Mouse (Mus musculus) hindbrain, embryonic 11.5 days (tissue): ENCODE data around the gene Gm20388. TPM values are rescaled to one million over a fixed set of nuclear protein-coding genes. Genes with fewer than 3 reads are reported as not detected.

Source experiments
- ATAC-seq: fragments of 200-750 bp; cut with Nextera tagmentation; 2 replicates; pipeline ENCODE4 v1.8.0; 2017; ENCODE audit warnings: mild to moderate bottlenecking, moderate TSS enrichment, moderate library complexity; ENCODE audit not compliant: low FRiP score
- DNase-seq: peaks from one replicate; pipeline ENCODE4 v3.0.0-alpha.2; 2015; ENCODE audit warnings: low spot score
- H3K27ac ChIP-seq: fragments of 300-500 bp; sonication (generic); 2 replicates; pipeline ENCODE4 v1.5.1; 2014; ENCODE audit warnings: mild to moderate bottlenecking, low read depth, low read length
- H3K27me3 ChIP-seq: fragments of 300-500 bp; sonication (generic); 2 replicates; pipeline ENCODE4 v1.6.1; 2014; ENCODE audit warnings: mild to moderate bottlenecking, low read length, moderate library complexity, mixed read lengths; ENCODE audit not compliant: control insufficient read depth, insufficient read depth
- H3K36me3 ChIP-seq: fragments of 300-500 bp; sonication (generic); 2 replicates; pipeline ENCODE4 v1.6.1; 2014; ENCODE audit warnings: mild to moderate bottlenecking, low read length, moderate library complexity, mixed read lengths; ENCODE audit not compliant: control insufficient read depth, insufficient read depth
- H3K4me1 ChIP-seq: fragments of 300-500 bp; sonication (generic); replicated peaks from 2 replicates; pipeline ENCODE4 v1.6.1; 2014; ENCODE audit warnings: low read length, mixed read lengths; ENCODE audit not compliant: control insufficient read depth, insufficient read depth
- H3K4me2 ChIP-seq: fragments of 300-500 bp; sonication (generic); replicated peaks from 2 replicates; pipeline ENCODE4 v1.6.1; 2014; ENCODE audit warnings: mild to moderate bottlenecking, low read depth, low read length
- H3K4me3 ChIP-seq: fragments of 300-500 bp; sonication (generic); 2 replicates; pipeline ENCODE4 v1.5.1; 2014; ENCODE audit warnings: low read depth, low read length
- H3K9ac ChIP-seq: fragments of 300-500 bp; sonication (generic); 2 replicates; pipeline ENCODE4 v1.6.1; 2014; ENCODE audit warnings: low read depth, low read length
- H3K9me3 ChIP-seq: fragments of 300-500 bp; sonication (generic); 2 replicates; pipeline ENCODE4 v1.6.1; 2016; ENCODE audit warnings: low read length; ENCODE audit not compliant: control insufficient read depth
- WGBS: fragments of 180-500 bp; shearing (Covaris S2); extraction: QIAGEN DNeasy Blood & Tissue Kit; methylation state at CpG from one replicate; pipeline ENCODE4 v1.1.7; 2014; 5-methylcytosine and 5-hydroxymethylcytosine counted together
- polyA plus RNA-seq: library from polyadenylated mRNA; unstranded; fragments of >200 nt; fragmentation: Nextera tagmentation; extraction: Ambion mirVana; gene quantifications from 2 replicates; pipeline ENCODE4 v1.2.1, GENCODE M21; 2014

Gm20388 gene
- polyA plus RNA-seq, 1 experiment from 2014 or later = 11.8 TPM

DNA sequence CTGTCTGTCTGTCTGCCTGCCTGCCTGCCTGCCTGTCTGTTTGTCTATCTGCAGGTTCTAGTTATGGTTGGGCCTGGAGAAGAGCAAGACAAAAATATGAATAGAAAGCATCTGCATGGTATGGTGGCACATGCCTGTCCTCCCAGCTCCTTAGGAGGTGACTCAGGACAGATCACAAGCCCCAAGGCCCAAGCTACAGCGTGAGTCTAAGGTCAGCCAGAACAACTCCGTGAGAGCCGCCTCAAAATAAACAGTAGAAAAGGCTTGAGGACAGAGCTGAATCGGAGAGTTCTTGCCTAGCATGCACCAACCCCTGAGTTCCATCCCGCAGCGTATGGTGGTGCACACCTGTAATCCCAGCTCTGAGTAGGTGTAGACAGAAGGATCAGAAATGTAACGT is 3955.1 kb downstream of the Gm20388 start:
- no peak for DNase-seq
- H3K27me3 ChIP-seq = peaks cover 5% of the 10 kb centered on the region; the same call in 1 of the 2 replicates
- no peak overlapping the region for H3K4me3 ChIP-seq
- no peaks in the 10 kb centered on the region for H3K4me1 ChIP-seq
- no peaks in the 10 kb centered on the region for H3K36me3 ChIP-seq
- no peak overlapping the region for H3K9ac ChIP-seq
- H3K9me3 ChIP-seq = no peaks in the 10 kb centered on the region
- ATAC-seq = no peak
- H3K27ac ChIP-seq = no peak overlapping the region
- WGBS = 77% methylated on average over 7 of the region's 7 CpGs
- no peak overlapping the region for H3K4me2 ChIP-seq

GRCm38 (mm10) chr8:123866971-123867370 is 3956.3 kb downstream of the Gm20388 start:
- H3K4me3 ChIP-seq = no peak overlapping the region
- DNase-seq (no peak), ATAC-seq (no peak)
- H3K9me3 ChIP-seq = no peaks in the 10 kb centered on the region
- H3K4me2 ChIP-seq = no peak overlapping the region
- H3K36me3 ChIP-seq = no peaks in the 10 kb centered on the region
- no peak overlapping the region for H3K9ac ChIP-seq
- no peak overlapping the region for H3K27ac ChIP-seq
- 0 out of 2 replicates have a peak, but pooled peaks cover 3% of the 10 kb centered on the region for H3K27me3 ChIP-seq
- H3K4me1 ChIP-seq = no peaks in the 10 kb centered on the region
- WGBS = 50% methylated on average over 5 of the region's 5 CpGs

GRCm38 (mm10) chr8:123872048-123872447 is 3961.4 kb downstream of the Gm20388 start:
- no peak overlapping the region for H3K27ac ChIP-seq
- WGBS = 77% methylated on average over 9 of the region's 9 CpGs
- H3K4me3 ChIP-seq = no peak overlapping the region
- no peaks in the 10 kb centered on the region for H3K36me3 ChIP-seq
- no peaks in the 10 kb centered on the region for H3K9me3 ChIP-seq
- ATAC-seq (no peak), DNase-seq (no peak)
- H3K4me1 ChIP-seq = no peaks in the 10 kb centered on the region
- H3K27me3 ChIP-seq = no peaks in the 10 kb centered on the region
- H3K9ac ChIP-seq = no peak overlapping the region
- H3K4me2 ChIP-seq = no peak overlapping the region

- no peak overlapping the region for H3K9ac ChIP-seq
- no peak for ATAC-seq
- H3K4me2 ChIP-seq = no peak overlapping the region
- H3K4me1 ChIP-seq = no peaks in the 10 kb centered on the region
- WGBS = 82% methylated on average over 6 of the region's 6 CpGs
- H3K9me3 ChIP-seq = no peaks in the 10 kb centered on the region
- no peaks in the 10 kb centered on the region for H3K36me3 ChIP-seq
- DNase-seq = no peak
- no peak overlapping the region for H3K27ac ChIP-seq
- no peaks in the 10 kb centered on the region for H3K27me3 ChIP-seq
- no peak overlapping the region for H3K4me3 ChIP-seq
These were observed 3962.7 kb downstream of the Gm20388 start for GRCm38 (mm10) chr8:123873364-123873763.

- WGBS = 83% methylated on average over 11 of the region's 11 CpGs
These were observed 3963.7 kb downstream of the Gm20388 start for GRCm38 (mm10) chr8:123874324-123874723.

GRCm38 (mm10) chr8:123877865-123878264 is 3967.2 kb downstream of the Gm20388 start:
- Histone ChIP-seq H3K4me1 (no peaks in the 10 kb centered on the region), H3K27ac (no peak overlapping the region), H3K36me3 (no peaks in the 10 kb centered on the region), H3K9me3 (no peaks in the 10 kb centered on the region), H3K4me2 (no peak overlapping the region), H3K27me3 (no peaks in the 10 kb centered on the region), H3K9ac (no peak overlapping the region), H3K4me3 (no peak overlapping the region)
- ATAC-seq = no peak
- WGBS = 93% methylated on average over 2 of the region's 2 CpGs
- DNase-seq = no peak

More at GRCm38 (mm10) chr8:123874324-123874723, 3963.7 kb downstream of the Gm20388 start:
- ATAC-seq (no peak), DNase-seq (no peak)
- no peaks in the 10 kb centered on the region for H3K27me3 ChIP-seq
- H3K4me3 ChIP-seq = no peak overlapping the region
- H3K4me1 ChIP-seq = no peaks in the 10 kb centered on the region
- no peaks in the 10 kb centered on the region for H3K36me3 ChIP-seq
- no peak overlapping the region for H3K9ac ChIP-seq
- no peak overlapping the region for H3K27ac ChIP-seq
- no peaks in the 10 kb centered on the region for H3K9me3 ChIP-seq
- no peak overlapping the region for H3K4me2 ChIP-seq

GRCm38 (mm10) chr8:123880271-123880670 is 3969.6 kb downstream of the Gm20388 start:
- ATAC-seq (no peak), DNase-seq (no peak)
- WGBS = 66% methylated on average over 10 of the region's 10 CpGs

DNA sequence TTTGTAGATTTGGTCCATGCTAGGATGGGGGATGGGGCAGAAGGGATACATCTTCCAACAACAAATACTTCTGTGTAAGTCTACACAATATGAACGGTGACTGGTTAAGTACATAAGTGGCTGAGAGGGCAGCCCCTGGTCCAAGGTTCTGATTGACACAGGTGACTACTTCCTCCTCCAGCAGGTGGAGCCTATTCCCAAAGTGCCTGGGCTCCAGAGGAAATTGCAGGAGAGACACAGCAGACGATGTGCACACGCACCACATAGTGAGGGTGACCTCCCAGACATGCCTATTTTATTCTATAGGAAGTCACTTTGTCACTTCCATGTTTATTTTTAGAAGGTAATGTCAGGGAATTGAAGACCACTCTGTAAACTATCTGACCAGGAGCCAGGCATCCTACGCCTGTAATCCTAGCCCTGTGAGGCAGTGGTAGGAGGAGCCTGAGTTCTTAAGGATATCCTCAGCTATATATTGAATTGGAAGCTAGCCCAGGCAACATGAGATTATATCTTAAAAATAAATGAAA is 3970.2 kb downstream of the Gm20388 start:
- peaks cover 7% of the 10 kb centered on the region; the same call in 1 of the 2 replicates for H3K4me1 ChIP-seq
- ATAC-seq = no peak
- no peak overlapping the region for H3K4me3 ChIP-seq
- no peak overlapping the region for H3K9ac ChIP-seq
- no peaks in the 10 kb centered on the region for H3K27me3 ChIP-seq
- DNase-seq = no peak
- no peaks in the 10 kb centered on the region for H3K9me3 ChIP-seq
- H3K4me2 ChIP-seq = no peak overlapping the region
- WGBS = 63% methylated on average over 4 of the region's 4 CpGs
- H3K27ac ChIP-seq = no peak overlapping the region
- no peaks in the 10 kb centered on the region for H3K36me3 ChIP-seq

More at GRCm38 (mm10) chr8:123880271-123880670, 3969.6 kb downstream of the Gm20388 start:
- Histone ChIP-seq H3K4me1 (peaks cover 7% of the 10 kb centered on the region; the same call in 1 of the 2 replicates), H3K9me3 (no peaks in the 10 kb centered on the region), H3K27ac (no peak overlapping the region), H3K4me3 (no peak overlapping the region), H3K27me3 (no peaks in the 10 kb centered on the region), H3K9ac (no peak overlapping the region), H3K36me3 (no peaks in the 10 kb centered on the region), H3K4me2 (no peak overlapping the region)

- DNase-seq = no peak
- H3K27me3 ChIP-seq = no peaks in the 10 kb centered on the region
- no peak overlapping the region for H3K27ac ChIP-seq
- no peaks in the 10 kb centered on the region for H3K36me3 ChIP-seq
- H3K4me3 ChIP-seq = no peak overlapping the region
- no peak overlapping the region for H3K4me2 ChIP-seq
- ATAC-seq = no peak
- peaks cover 7% of the 10 kb centered on the region; the same call in 1 of the 2 replicates for H3K4me1 ChIP-seq
- H3K9ac ChIP-seq = no peak overlapping the region
- H3K9me3 ChIP-seq = no peaks in the 10 kb centered on the region
- WGBS = 81% methylated on average over 2 of the region's 2 CpGs
These were observed 3971.8 kb downstream of the Gm20388 start for GRCm38 (mm10) chr8:123882412-123882811.
